Mouse (Mus musculus): Measurements from ENCODE around the gene Il31ra. TPM values are rescaled to one million over a fixed set of nuclear protein-coding genes. Genes with fewer than 3 reads are reported as not detected.

The Il31ra gene
- total and polyA plus RNA-seq, 2 experiments from 2014 or later: 0.15 to 0.33 TPM

DNA sequence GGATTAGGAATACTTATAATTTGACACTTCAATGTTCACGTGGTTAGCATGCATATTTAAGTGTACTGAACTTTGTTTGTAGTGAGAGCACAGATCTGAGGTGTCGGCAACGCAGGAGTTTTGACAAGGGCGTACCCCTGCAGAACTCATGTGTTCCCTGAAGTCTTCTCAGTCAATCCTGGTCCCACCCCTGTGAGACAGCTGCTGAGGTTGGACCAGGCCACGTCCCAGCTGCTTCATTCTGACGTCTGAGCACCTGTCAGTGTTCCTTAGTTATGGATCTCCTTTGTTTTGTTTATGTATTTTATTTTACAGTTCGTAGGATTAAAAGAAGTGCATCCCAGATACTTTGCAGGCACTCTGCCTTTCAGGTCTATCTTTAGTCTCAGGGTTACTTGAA is 111.1 kb downstream of the Il31ra start:
- Histone ChIP-seq H3K9ac (no peak overlapping the region), H3K36me3 (ENCODE audit: insufficient read depth) (peaks cover 32% of the 10 kb centered on the region), H3K4me3 (ENCODE audit: low read depth, low read length) (no peak overlapping the region), H3K9me3 (ENCODE audit: low read length) (no peaks in the 10 kb centered on the region), H3K27me3 (ENCODE audit: insufficient read depth, low read length) (no peaks in the 10 kb centered on the region), H3K4me1 (ENCODE audit: insufficient read depth) (no peaks in the 10 kb centered on the region), H3K27ac (ENCODE audit: low read depth, low read length) (no peak overlapping the region), H3K4me2 (ENCODE audit: low read depth) (no peak overlapping the region)
- ATAC-seq (no peak), DNase-seq (no peak)
- TF ChIP-seq CTCF (IDR thresholded peaks at IDR 0.05; ENCODE audit: low read depth): no peak
- 81% methylated on average over 7 of the region's 7 CpGs for WGBS

DNA sequence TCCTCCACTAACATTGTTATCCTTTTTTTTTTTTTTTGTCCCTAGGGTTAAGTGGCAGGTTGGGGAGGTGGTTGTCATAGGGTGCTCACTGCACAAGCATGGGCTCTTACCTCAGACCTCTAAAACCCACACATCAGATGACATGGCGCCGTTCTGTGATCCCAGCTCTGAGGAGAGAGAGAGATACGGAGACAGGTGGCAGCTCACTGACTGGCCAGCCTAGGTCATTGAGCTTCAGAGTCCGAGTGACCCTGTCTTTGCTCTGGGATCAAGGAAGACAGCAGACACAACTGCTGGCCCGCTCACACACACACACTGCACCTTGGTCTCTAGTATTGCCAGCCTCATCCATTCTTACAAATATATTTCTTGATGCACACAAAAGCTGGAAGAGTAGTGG is 111.6 kb downstream of the Il31ra start:
- Histone ChIP-seq H3K4me3 (ENCODE audit: low read depth, low read length) (no peak overlapping the region), H3K4me1 (ENCODE audit: insufficient read depth) (no peaks in the 10 kb centered on the region), H3K9ac (no peak overlapping the region), H3K9me3 (ENCODE audit: low read length) (no peaks in the 10 kb centered on the region), H3K27ac (ENCODE audit: low read depth, low read length) (no peak overlapping the region), H3K36me3 (ENCODE audit: insufficient read depth) (peaks cover 32% of the 10 kb centered on the region), H3K4me2 (ENCODE audit: low read depth) (no peak overlapping the region), H3K27me3 (ENCODE audit: insufficient read depth, low read length) (no peaks in the 10 kb centered on the region)
- TF ChIP-seq CTCF (IDR thresholded peaks at IDR 0.05; ENCODE audit: low read depth): no peak
- WGBS: 94% methylated on average over 5 of the region's 5 CpGs
- ATAC-seq (no peak), DNase-seq (no peak)

DNA sequence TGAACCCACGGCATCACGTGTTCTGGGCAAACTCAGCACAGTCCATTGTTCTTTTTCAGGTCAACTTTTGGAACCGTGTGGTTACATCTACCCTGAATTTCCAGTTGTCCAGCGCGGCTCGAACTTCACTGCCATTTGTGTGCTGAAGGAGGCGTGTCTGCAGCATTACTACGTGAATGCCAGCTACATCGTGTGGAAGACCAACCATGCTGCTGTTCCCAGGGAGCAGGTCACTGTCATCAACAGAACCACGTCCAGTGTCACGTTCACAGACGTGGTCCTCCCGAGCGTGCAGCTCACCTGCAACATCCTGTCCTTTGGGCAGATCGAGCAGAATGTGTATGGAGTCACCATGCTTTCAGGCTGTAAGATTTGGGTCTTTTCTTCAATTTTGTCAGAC is 114.2 kb downstream of the Il31ra start:
- Histone ChIP-seq H3K4me1 (ENCODE audit: insufficient read depth) (no peaks in the 10 kb centered on the region), H3K9ac (no peak overlapping the region), H3K27ac (ENCODE audit: low read depth, low read length) (no peak overlapping the region), H3K36me3 (ENCODE audit: insufficient read depth) (peaks cover 21% of the 10 kb centered on the region), H3K9me3 (ENCODE audit: low read length) (no peaks in the 10 kb centered on the region), H3K27me3 (ENCODE audit: insufficient read depth, low read length) (no peaks in the 10 kb centered on the region), H3K4me3 (ENCODE audit: low read depth, low read length) (no peak overlapping the region), H3K4me2 (ENCODE audit: low read depth) (no peak overlapping the region)
- 90% methylated on average over 15 of the region's 15 CpGs for WGBS
- DNase-seq: no peak
- no peak for ATAC-seq
- no peak for TF ChIP-seq CTCF (IDR thresholded peaks at IDR 0.05; ENCODE audit: low read depth)

DNA sequence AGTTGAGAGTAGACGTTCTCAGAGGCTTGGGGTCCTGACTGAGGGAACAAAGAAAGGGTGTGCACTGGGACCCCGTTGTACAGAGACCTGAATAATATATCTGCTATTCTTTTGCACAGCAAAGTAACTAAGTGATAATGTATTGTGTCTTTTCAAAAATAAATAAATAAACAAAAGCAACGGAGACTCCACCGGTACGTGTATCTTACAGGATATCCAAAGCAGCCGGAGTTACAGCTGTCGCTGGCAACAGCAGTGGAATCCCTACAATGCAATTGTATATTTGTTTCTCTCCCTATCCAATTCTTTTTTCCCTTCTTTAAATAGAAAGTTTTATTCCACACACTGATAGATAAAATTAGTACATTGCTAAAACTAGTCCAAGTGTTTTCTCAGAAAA is 115.1 kb downstream of the Il31ra start:
- Histone ChIP-seq H3K9me3 (ENCODE audit: low read length) (no peaks in the 10 kb centered on the region), H3K9ac (no peak overlapping the region), H3K36me3 (ENCODE audit: insufficient read depth) (peaks cover 21% of the 10 kb centered on the region), H3K4me1 (ENCODE audit: insufficient read depth) (no peaks in the 10 kb centered on the region), H3K27me3 (ENCODE audit: insufficient read depth, low read length) (no peaks in the 10 kb centered on the region), H3K4me2 (ENCODE audit: low read depth) (no peak overlapping the region), H3K27ac (ENCODE audit: low read depth, low read length) (no peak overlapping the region), H3K4me3 (ENCODE audit: low read depth, low read length) (no peak overlapping the region)
- ATAC-seq (no peak), DNase-seq (no peak)
- 74% methylated on average over 7 of the region's 7 CpGs for WGBS
- no peak for TF ChIP-seq CTCF (IDR thresholded peaks at IDR 0.05; ENCODE audit: low read depth)

DNA sequence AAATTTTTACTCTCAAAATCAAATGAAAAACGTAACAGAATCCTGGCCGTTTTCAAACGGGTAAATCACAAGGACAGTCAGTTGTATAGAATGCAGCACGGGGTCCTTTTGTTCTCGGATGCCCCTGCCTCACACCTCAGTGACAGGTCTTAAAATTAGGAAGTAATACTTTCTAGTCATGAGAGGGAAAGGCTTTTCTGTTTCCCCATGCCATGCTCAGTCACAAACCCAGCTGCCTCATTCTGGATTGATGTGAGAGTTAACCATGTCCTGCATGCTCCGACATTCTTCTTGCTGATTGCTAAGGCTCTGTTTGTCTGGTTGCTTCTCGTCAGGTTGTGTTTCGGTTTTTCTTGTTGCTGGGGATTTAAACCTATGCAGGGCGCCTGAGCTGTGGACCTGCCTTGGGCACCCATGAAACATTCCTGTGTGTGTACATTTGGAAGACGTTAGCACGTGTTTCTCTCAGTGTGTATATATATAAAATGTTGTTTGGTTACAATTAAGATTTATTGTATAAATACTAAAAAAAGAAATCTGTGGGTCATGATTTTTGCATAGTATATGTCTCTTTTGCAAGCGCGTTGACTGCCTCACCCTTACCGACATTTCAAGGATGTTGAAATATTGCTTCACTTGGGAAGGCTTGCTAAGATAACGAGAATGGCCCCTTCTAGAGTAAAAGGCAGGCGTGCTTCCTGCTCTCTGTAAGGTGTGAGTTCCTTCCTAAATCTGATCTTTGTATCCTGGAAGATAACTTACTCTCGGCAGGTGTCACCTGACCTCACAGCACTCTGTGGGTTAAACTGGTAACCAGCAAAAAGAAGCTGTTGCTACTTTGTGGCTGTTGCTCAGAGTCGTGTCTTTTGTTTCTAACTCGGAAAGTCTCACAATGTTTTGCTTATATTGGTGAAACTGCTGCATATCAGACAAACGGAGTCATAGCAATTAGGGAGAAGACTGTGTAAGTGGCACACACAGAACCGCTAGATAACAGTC is 120.1 kb downstream of the Il31ra start:
- DNase-seq (no peak), ATAC-seq (no peak)
- Histone ChIP-seq H3K27me3 (ENCODE audit: insufficient read depth, low read length) (no peaks in the 10 kb centered on the region), H3K4me2 (ENCODE audit: low read depth) (no peak overlapping the region), H3K27ac (ENCODE audit: low read depth, low read length) (no peak overlapping the region), H3K36me3 (ENCODE audit: insufficient read depth) (0 out of 2 replicates have a peak, but pooled peaks cover 3% of the 10 kb centered on the region), H3K4me3 (ENCODE audit: low read depth, low read length) (no peak overlapping the region), H3K9me3 (ENCODE audit: low read length) (no peaks in the 10 kb centered on the region), H3K4me1 (ENCODE audit: insufficient read depth) (no peaks in the 10 kb centered on the region), H3K9ac (no peak overlapping the region)
- WGBS: 79% methylated on average over 21 of the region's 21 CpGs
- TF ChIP-seq CTCF (IDR thresholded peaks at IDR 0.05; ENCODE audit: low read depth): no peak

DNA sequence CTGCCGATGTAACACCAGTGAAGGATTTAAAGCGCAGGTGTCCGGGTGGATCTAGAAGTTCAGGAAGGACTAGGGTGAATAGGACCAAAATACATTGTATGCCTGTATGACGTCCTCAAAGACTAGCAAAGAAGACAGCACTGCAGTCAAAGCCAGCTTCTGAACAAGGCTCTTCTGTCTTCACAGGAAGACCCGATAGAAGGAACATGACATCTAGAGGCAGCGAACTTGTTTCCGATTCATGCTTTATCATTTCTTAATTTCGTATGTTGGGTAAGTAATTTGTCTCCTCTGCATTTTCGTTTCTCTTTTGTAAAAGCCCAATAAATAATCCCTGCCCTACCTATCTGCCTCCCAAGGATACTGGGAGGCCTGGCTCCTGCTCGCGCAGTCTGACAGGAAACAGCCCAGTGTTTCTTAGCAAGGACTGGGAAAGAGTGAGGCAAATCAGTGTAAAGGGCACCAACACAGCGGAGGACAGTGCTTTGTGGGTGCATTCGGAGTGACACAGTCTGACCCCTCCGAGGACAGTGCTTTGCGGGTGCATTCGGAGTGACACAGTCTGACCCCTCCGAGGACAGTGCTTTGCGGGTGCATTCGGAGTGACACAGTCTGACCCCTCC is 121.6 kb downstream of the Il31ra start:
- Histone ChIP-seq H3K27me3 (ENCODE audit: insufficient read depth, low read length) (no peaks in the 10 kb centered on the region), H3K4me1 (ENCODE audit: insufficient read depth) (no peaks in the 10 kb centered on the region), H3K4me2 (ENCODE audit: low read depth) (no peak overlapping the region), H3K27ac (ENCODE audit: low read depth, low read length) (no peak overlapping the region), H3K9ac (no peak overlapping the region), H3K36me3 (ENCODE audit: insufficient read depth) (0 out of 2 replicates have a peak, but pooled peaks cover 3% of the 10 kb centered on the region), H3K4me3 (ENCODE audit: low read depth, low read length) (no peak overlapping the region), H3K9me3 (ENCODE audit: low read length) (no peaks in the 10 kb centered on the region)
- no peak for ATAC-seq
- DNase-seq: no peak
- 89% methylated on average over 17 of the region's 19 CpGs for WGBS
- TF ChIP-seq CTCF (IDR thresholded peaks at IDR 0.05; ENCODE audit: low read depth): no peak

DNA sequence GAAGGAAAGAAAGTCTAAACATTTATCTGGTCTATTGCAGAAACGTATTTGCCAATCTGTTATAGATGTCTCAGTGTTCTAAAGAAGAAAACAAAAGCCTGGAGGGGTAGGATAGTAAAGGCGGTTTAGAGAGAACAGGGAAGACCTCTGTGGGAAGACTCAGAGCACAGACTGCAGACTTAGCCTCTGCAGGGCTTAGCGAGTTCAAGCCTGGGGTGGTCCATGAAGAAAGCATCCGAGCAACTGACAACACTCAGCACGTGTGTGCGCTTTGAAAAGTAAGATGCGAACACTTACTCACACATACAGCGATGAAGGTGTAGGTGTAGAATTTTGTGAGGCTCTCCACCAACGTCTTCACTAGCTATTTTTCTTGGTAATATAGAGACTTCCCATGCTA is 123.0 kb downstream of the Il31ra start:
- WGBS: 87% methylated on average over 9 of the region's 9 CpGs
- ATAC-seq (no peak), DNase-seq (no peak)
- no peak overlapping the region for H3K4me2 ChIP-seq (ENCODE audit: low read depth)
- H3K36me3 ChIP-seq (ENCODE audit: insufficient read depth): 0 out of 2 replicates have a peak, but pooled peaks cover 3% of the 10 kb centered on the region
- H3K27ac ChIP-seq (ENCODE audit: low read depth, low read length): no peak overlapping the region
- H3K4me3 ChIP-seq (ENCODE audit: low read depth, low read length): no peak overlapping the region
- no peaks in the 10 kb centered on the region for H3K27me3 ChIP-seq (ENCODE audit: insufficient read depth, low read length)
- H3K9me3 ChIP-seq (ENCODE audit: low read length): no peaks in the 10 kb centered on the region
- no peaks in the 10 kb centered on the region for H3K4me1 ChIP-seq (ENCODE audit: insufficient read depth)
- no peak for TF ChIP-seq CTCF (IDR thresholded peaks at IDR 0.05; ENCODE audit: low read depth)
- H3K9ac ChIP-seq: no peak overlapping the region

Other genes starting within 250 kb of the Il31ra start
- 23.0 and 32.1 TPM in 2 replicates for gene Il6st, start 130.3 kb downstream of the Il31ra start, total RNA-seq (2014; rRNA removed)
- gene Il6st, start 130.3 kb downstream of the Il31ra start, polyA plus RNA-seq (2015; fragmentation: Nextera tagmentation; extraction: Ambion mirVana): 8.8 and 14.9 TPM in 2 replicates
- gene Ddx4, start 58.1 kb upstream of the Il31ra start, total RNA-seq (2014; rRNA removed): 0.95 and 1.2 TPM in 2 replicates
- gene Ddx4, start 58.1 kb upstream of the Il31ra start, polyA plus RNA-seq (2015; fragmentation: Nextera tagmentation; extraction: Ambion mirVana): 0.23 and 0.75 TPM in 2 replicates
- 10.0 and 14.6 TPM in 2 replicates for gene Slc38a9, start 66.4 kb upstream of the Il31ra start, total RNA-seq (2014; rRNA removed)
- 4.9 and 8.7 TPM in 2 replicates for gene Slc38a9, start 66.4 kb upstream of the Il31ra start, polyA plus RNA-seq (2015; fragmentation: Nextera tagmentation; extraction: Ambion mirVana)
- 44.4 and 48.0 TPM in 2 replicates for gene Plpp1, start 206.4 kb upstream of the Il31ra start, total RNA-seq (2014; rRNA removed)
- 60.8 and 68.0 TPM in 2 replicates for gene Plpp1, start 206.4 kb upstream of the Il31ra start, polyA plus RNA-seq (2015; fragmentation: Nextera tagmentation; extraction: Ambion mirVana)

Data from forebrain, postnatal 0 days (tissue).